In the genomic region with DNA sequence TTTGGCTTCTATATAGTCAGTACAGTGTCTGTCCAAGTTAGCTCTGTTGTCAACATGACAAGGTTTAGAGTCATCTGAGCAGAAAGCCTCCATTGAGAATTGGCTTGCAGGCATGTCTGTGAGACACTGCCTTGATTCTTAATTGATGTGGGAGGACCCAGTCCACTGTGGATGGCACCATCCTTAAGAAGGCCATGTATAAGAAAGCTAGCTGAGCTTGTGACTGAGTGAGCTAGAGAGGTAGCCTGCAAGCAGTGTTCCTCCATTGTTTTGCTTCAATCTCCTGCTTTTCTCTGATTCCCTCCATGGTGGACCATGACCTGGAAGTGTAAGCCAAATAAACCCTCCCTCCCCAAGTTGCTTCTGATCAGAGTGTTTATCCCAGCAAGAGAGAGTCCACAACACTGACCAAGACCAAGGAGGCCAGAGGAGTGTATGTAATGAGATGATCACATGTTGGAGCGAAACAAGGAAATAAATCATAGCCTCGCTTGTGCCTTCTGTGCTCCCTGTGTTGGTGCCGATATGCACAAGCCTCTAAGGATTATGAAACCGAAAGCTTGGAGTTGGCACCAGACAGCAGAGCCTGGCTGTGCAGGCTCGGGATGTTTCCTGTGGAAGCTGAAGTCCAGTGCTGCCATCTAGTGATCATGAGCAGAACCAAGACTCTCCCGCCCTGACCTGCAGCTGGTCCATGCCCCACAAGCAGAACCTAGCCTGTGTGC, we compare ENCODE assay signal across 7 mouse cellular contexts. TPM values are rescaled to one million over a fixed set of nuclear protein-coding genes. Genes with fewer than 3 reads are reported as not detected.
DNase-seq lines count a peak whose midpoint lies in the region; ATAC-seq lines count a peak whose summit lies in the region.

No protein-coding gene starts in this region.

- H3K4me3 ChIP-seq in intestine, embryonic 16.5 days (ENCODE audit: low read length), result peak overlapping the region; percentile 43
- H3K4me3 ChIP-seq in midbrain, embryonic 11.5 days (ENCODE audit: low read depth, low read length), result peak overlapping the region; percentile 4; the same call in 1 of the 2 replicates

- no peaks in the 10 kb centered on the region for H3K36me3 ChIP-seq in intestine, embryonic 16.5 days (ENCODE audit: control insufficient read depth, insufficient read depth, low read length)
- H3K36me3 ChIP-seq in midbrain, embryonic 11.5 days (ENCODE audit: control insufficient read depth, insufficient read depth, low read length), result no peaks in the 10 kb centered on the region

- peak overlapping the region; percentile 56 for H3K4me2 ChIP-seq in intestine, embryonic 16.5 days (ENCODE audit: low read depth, low read length)
- peak overlapping the region; percentile 35; the same call in 1 of the 2 replicates for H3K4me2 ChIP-seq in midbrain, embryonic 11.5 days

- no peak overlapping the region for H3K27ac ChIP-seq in intestine, embryonic 16.5 days (ENCODE audit: low read length)
- no peak overlapping the region for H3K27ac ChIP-seq in midbrain, embryonic 11.5 days (ENCODE audit: low read depth, low read length)

- WGBS in intestine, embryonic 16.5 days, result 4% methylated on average over 6 of the region's 6 CpGs
- WGBS in midbrain, embryonic 11.5 days, result 14% methylated on average over 6 of the region's 6 CpGs

- peak overlapping the region; percentile 61; the same call in 1 of the 2 replicates for H3K9ac ChIP-seq in intestine, embryonic 16.5 days (ENCODE audit: low read depth, low read length)
- peak overlapping the region; percentile 34; the same call in 1 of the 2 replicates for H3K9ac ChIP-seq in midbrain, embryonic 11.5 days (ENCODE audit: low read length)

- DNase-seq in adrenal gland, adult 18-20 months (ENCODE audit: low spot score in 2 of 2), result peak; percentile 57 to 69
- peak; percentile 69 for DNase-seq in embryo, embryonic 11.5 days (ENCODE audit: low read depth, low spot score)
- peak; percentile 64 to 76 for DNase-seq in gastrocnemius, postnatal 36 days
- DNase-seq in left cerebral cortex, postnatal 36 days (ENCODE audit: low spot score in 2 of 2), result peak; percentile 63 to 79
- peak; percentile 95 for DNase-seq in midbrain, embryonic 11.5 days (ENCODE audit: low spot score, missing footprints)
- DNase-seq in skeletal muscle tissue, adult 2 months (ENCODE audit: low read depth, low spot score), result peak; percentile 92

- no peaks in the 10 kb centered on the region for H3K27me3 ChIP-seq in intestine, embryonic 16.5 days (replicated peaks; ENCODE audit: control insufficient read depth, insufficient read depth, low read length)
- no peaks in the 10 kb centered on the region for H3K27me3 ChIP-seq in midbrain, embryonic 11.5 days (ENCODE audit: control insufficient read depth, insufficient read depth, low read length)

- H3K9me3 ChIP-seq in intestine, embryonic 16.5 days (ENCODE audit: control insufficient read depth, low read length), result no peaks in the 10 kb centered on the region
- no peaks in the 10 kb centered on the region for H3K9me3 ChIP-seq in midbrain, embryonic 11.5 days (ENCODE audit: control insufficient read depth, low read length)

- intact Hi-C loops in gastrocnemius, postnatal 36 days (cut with DNase I), result loop anchor here (2.0 kb wide), 1 partner anchor 42 kb away; no protein-coding TSS in a partner anchor
- intact Hi-C loops in left cerebral cortex, postnatal 36 days (cut with DNase I), result loop anchor here (2.0 to 5.0 kb wide), 2 partner anchors 303 to 378 kb away; no protein-coding TSS in a partner anchor

- ATAC-seq in intestine, embryonic 16.5 days, result peak; percentile 100
- peak; percentile 98 for ATAC-seq in midbrain, embryonic 11.5 days (ENCODE audit: low FRiP score)

- H3K4me1 ChIP-seq in intestine, embryonic 16.5 days (ENCODE audit: control insufficient read depth, insufficient read depth, low read length), result 0 out of 2 replicates have a peak, but pooled peaks cover 2% of the 10 kb centered on the region
- H3K4me1 ChIP-seq in midbrain, embryonic 11.5 days (ENCODE audit: control insufficient read depth, insufficient read depth, low read length), result no peaks in the 10 kb centered on the region

RNA-seq across cellular contexts. Expression of a gene that starts 23.8 kb away (rescaled TPM):
- total RNA-seq in adrenal gland, adult 18-20 months (2021), result 1 to 10 TPM in 1 of 2 experiments, under 1 TPM in 1; 0.61 to 8.8 TPM
- total RNA-seq in gastrocnemius, postnatal 36 days (2021), result under 1 TPM; 0.25 to 0.28 TPM
- not detected in 2 replicates for polyA plus RNA-seq in intestine, embryonic 16.5 days (2015; fragmentation: Nextera tagmentation; extraction: Ambion mirVana)
- not detected for total RNA-seq in left cerebral cortex, postnatal 36 days (2021)
- not detected in 2 replicates for polyA plus RNA-seq in midbrain, embryonic 11.5 days (2014; fragmentation: Nextera tagmentation; extraction: Ambion mirVana)

RNA-seq across cellular contexts. Expression of a gene that starts 33.1 kb away (rescaled TPM):
- not detected for total RNA-seq in adrenal gland, adult 18-20 months (2021)
- not detected for total RNA-seq in gastrocnemius, postnatal 36 days (2021)
- 0.22 and 0.24 TPM in 2 replicates for polyA plus RNA-seq in intestine, embryonic 16.5 days (2015; fragmentation: Nextera tagmentation; extraction: Ambion mirVana)
- total RNA-seq in left cerebral cortex, postnatal 36 days (2021), result not detected
- polyA plus RNA-seq in midbrain, embryonic 11.5 days (2014; fragmentation: Nextera tagmentation; extraction: Ambion mirVana), result not detected in 2 replicates

RNA-seq across cellular contexts. Expression of a gene that starts 36.7 kb away (rescaled TPM):
- under 1 TPM in 1 of 2 experiments, not detected in 1; 0.23 TPM for total RNA-seq in adrenal gland, adult 18-20 months (2021)
- total RNA-seq in gastrocnemius, postnatal 36 days (2021), result not detected
- 0.44 and 0.95 TPM in 2 replicates for polyA plus RNA-seq in intestine, embryonic 16.5 days (2015; fragmentation: Nextera tagmentation; extraction: Ambion mirVana)
- total RNA-seq in left cerebral cortex, postnatal 36 days (2021), result not detected
- not detected in 2 replicates for polyA plus RNA-seq in midbrain, embryonic 11.5 days (2014; fragmentation: Nextera tagmentation; extraction: Ambion mirVana)
